Mouse (Mus musculus): ENCODE measurements around the gene Skiv2l.

- TF ChIP-seq CHD2 (IDR thresholded peaks at IDR 0.05; ENCODE audit: low read depth, low read length) (no peak), ZNF384 (IDR thresholded peaks at IDR 0.05; ENCODE audit: low read depth, low read length) (no peak)
Observed at GRCm38 (mm10) chr17:34884704-34885103, 34.7 kb upstream of the Skiv2l start.

Measured in ES-E14 (cell line).